Comparison of ENCODE assay signal across 24 mouse cellular contexts in genomic region chr10:58700578-58700977, GRCm38 (mm10). TPM values are rescaled to one million over a fixed set of nuclear protein-coding genes. Genes with fewer than 3 reads are reported as not detected.
DNase-seq lines count a peak whose midpoint lies in the region; ATAC-seq lines count a peak whose summit lies in the region.
"Had no signal": no experiment of that assay in that cellular context is flagged by ENCODE, and none has a peak within 500 bp of the region (broad histone marks: within the 10 kb centered on the region; RNA-seq: fewer than 3 reads in every experiment).

No protein-coding gene starts in this region.

- no peak overlapping the region for H3K4me3 ChIP-seq in midbrain, embryonic 13.5 days (replicated peaks)
- no peak overlapping the region for H3K4me3 ChIP-seq in midbrain, embryonic 11.5 days (ENCODE audit: low read depth, low read length)
- H3K4me3 ChIP-seq in midbrain, embryonic 15.5 days = no peak overlapping the region
- H3K4me3 ChIP-seq: embryonic facial prominence, embryonic 13.5 days; forebrain, embryonic 13.5 days; heart, embryonic 15.5 days had no signal

- no peak overlapping the region for H3K4me2 ChIP-seq in midbrain, embryonic 13.5 days (replicated peaks)
- no peak overlapping the region for H3K4me2 ChIP-seq in midbrain, embryonic 11.5 days
- H3K4me2 ChIP-seq in midbrain, embryonic 15.5 days = no peak overlapping the region
- H3K4me2 ChIP-seq: embryonic facial prominence, embryonic 13.5 days; forebrain, embryonic 13.5 days; heart, embryonic 11.5 days; heart, embryonic 15.5 days had no signal

- H3K36me3 ChIP-seq in midbrain, embryonic 13.5 days = no peaks in the 10 kb centered on the region
- no peaks in the 10 kb centered on the region for H3K36me3 ChIP-seq in midbrain, embryonic 11.5 days (ENCODE audit: control insufficient read depth, insufficient read depth, low read length)
- no peaks in the 10 kb centered on the region for H3K36me3 ChIP-seq in midbrain, embryonic 15.5 days (replicated peaks)
- H3K36me3 ChIP-seq: embryonic facial prominence, embryonic 13.5 days; heart, embryonic 15.5 days had no signal

- 46% methylated on average over 5 of the region's 6 CpGs for WGBS in midbrain, embryonic 13.5 days
- 54% methylated on average over 6 of the region's 6 CpGs for WGBS in midbrain, embryonic 11.5 days
- WGBS in midbrain, embryonic 15.5 days = 45% methylated on average over 6 of the region's 6 CpGs

- H3K27ac ChIP-seq in midbrain, embryonic 13.5 days = no peak overlapping the region
- H3K27ac ChIP-seq in midbrain, embryonic 11.5 days (ENCODE audit: low read depth, low read length) = no peak overlapping the region
- H3K27ac ChIP-seq in midbrain, embryonic 15.5 days = no peak overlapping the region
- H3K27ac ChIP-seq: embryonic facial prominence, embryonic 13.5 days; forebrain, embryonic 13.5 days; heart, embryonic 15.5 days; hindbrain, postnatal 0 days had no signal

- peak; percentile 76 for ATAC-seq in midbrain, embryonic 13.5 days
- no peak for ATAC-seq in midbrain, embryonic 11.5 days (ENCODE audit: low FRiP score)
- peak; percentile 88 for ATAC-seq in midbrain, embryonic 15.5 days (replicated peaks)
- ATAC-seq: forebrain, embryonic 13.5 days had no signal

- peaks cover 10% of the 10 kb centered on the region; the same call in 1 of the 2 replicates for H3K4me1 ChIP-seq in midbrain, embryonic 13.5 days (replicated peaks)
- no peaks in the 10 kb centered on the region for H3K4me1 ChIP-seq in midbrain, embryonic 11.5 days (ENCODE audit: control insufficient read depth, insufficient read depth, low read length)
- H3K4me1 ChIP-seq in midbrain, embryonic 15.5 days = peaks cover 10% of the 10 kb centered on the region
- H3K4me1 ChIP-seq: embryonic facial prominence, embryonic 13.5 days; heart, embryonic 15.5 days had no signal

- H3K27me3 ChIP-seq in midbrain, embryonic 13.5 days = no peaks in the 10 kb centered on the region
- no peaks in the 10 kb centered on the region for H3K27me3 ChIP-seq in midbrain, embryonic 11.5 days (ENCODE audit: control insufficient read depth, insufficient read depth, low read length)
- no peaks in the 10 kb centered on the region for H3K27me3 ChIP-seq in midbrain, embryonic 15.5 days (replicated peaks)
- H3K27me3 ChIP-seq: embryonic facial prominence, embryonic 13.5 days; forebrain, embryonic 13.5 days; heart, embryonic 15.5 days had no signal

- no peak overlapping the region for H3K9ac ChIP-seq in midbrain, embryonic 13.5 days (replicated peaks)
- H3K9ac ChIP-seq in midbrain, embryonic 11.5 days (ENCODE audit: low read length) = no peak overlapping the region
- no peak overlapping the region for H3K9ac ChIP-seq in midbrain, embryonic 15.5 days
- H3K9ac ChIP-seq: embryonic facial prominence, embryonic 13.5 days; forebrain, embryonic 13.5 days; heart, embryonic 15.5 days had no signal

- peak; percentile 63 for DNase-seq in heart, adult 11 months
- no peak for DNase-seq in heart, adult 8-10 months (ENCODE audit: low spot score)
- no peak for DNase-seq in midbrain, embryonic 11.5 days (ENCODE audit: low spot score, missing footprints)
- DNase-seq in thymus, postnatal 25 days = no peak
- DNase-seq: adrenal gland, adult 8-10 months; adrenal gland, postnatal 36 days; cerebellum, adult 11 months; cerebellum, adult 8-10 months; cerebellum, postnatal 14 days; gastrocnemius, postnatal 36 days; heart, adult 18-20 months; heart, postnatal 14 days had no signal

- no peaks in the 10 kb centered on the region for H3K9me3 ChIP-seq in midbrain, embryonic 13.5 days
- no peaks in the 10 kb centered on the region for H3K9me3 ChIP-seq in midbrain, embryonic 11.5 days (ENCODE audit: control insufficient read depth, low read length)
- no peaks in the 10 kb centered on the region for H3K9me3 ChIP-seq in midbrain, embryonic 15.5 days
- H3K9me3 ChIP-seq: embryonic facial prominence, embryonic 13.5 days; forebrain, embryonic 13.5 days; heart, embryonic 15.5 days had no signal

RNA-seq across cellular contexts. Expression of gene Gm17542, which starts 17.4 kb away (rescaled TPM):
- not detected for total RNA-seq in heart, adult 8-10 months (2022)
- polyA plus RNA-seq in midbrain, embryonic 13.5 days (2015; fragmentation: Nextera tagmentation; extraction: Ambion mirVana) = not detected in 2 replicates
- polyA plus RNA-seq in midbrain, embryonic 11.5 days (2014; fragmentation: Nextera tagmentation; extraction: Ambion mirVana) = not detected in 2 replicates
- polyA plus RNA-seq in midbrain, embryonic 15.5 days (2015; fragmentation: Nextera tagmentation; extraction: Ambion mirVana) = not detected in 2 replicates
- total RNA-seq: adrenal gland, adult 8-10 months; adrenal gland, postnatal 36 days; ES-E14; gastrocnemius, adult 8-10 months; gastrocnemius, postnatal 36 days; heart, adult 18-20 months; heart, postnatal 14 days; hematopoietic stem cell, adult 5-6 weeks; hindbrain, postnatal 0 days had no signal
- polyA plus RNA-seq: cortical plate, adult 2 months; embryonic facial prominence, embryonic 13.5 days; forebrain, embryonic 13.5 days; heart, embryonic 11.5 days; heart, embryonic 15.5 days; hindbrain, postnatal 0 days; intestine, embryonic 14.5 days had no signal

RNA-seq across cellular contexts. Expression of gene Edar, which starts 25.1 kb away (rescaled TPM):
- under 1 TPM; 0.08 to 0.69 (median 0.45) TPM for total RNA-seq in heart, adult 8-10 months (2022)
- 0.17 and 0.27 TPM in 2 replicates for polyA plus RNA-seq in midbrain, embryonic 13.5 days (2015; fragmentation: Nextera tagmentation; extraction: Ambion mirVana)
- polyA plus RNA-seq in midbrain, embryonic 11.5 days (2014; fragmentation: Nextera tagmentation; extraction: Ambion mirVana) = 0.18 and 0.59 TPM in 2 replicates
- polyA plus RNA-seq in midbrain, embryonic 15.5 days (2015; fragmentation: Nextera tagmentation; extraction: Ambion mirVana) = 0.20 and 0.28 TPM in 2 replicates
